Mouse (Mus musculus) limb, embryonic 10.5 days (tissue): ENCODE results near the gene Themis. TPM values are rescaled to one million over a fixed set of nuclear protein-coding genes. Genes with fewer than 3 reads are reported as not detected.

Source experiments
- DNase-seq: peaks from one replicate; pipeline ENCODE4 v3.0.0-alpha.2; 2017; ENCODE audit warnings: low spot score
- H3K27ac ChIP-seq: fragments of 300-500 bp; sonication (generic); 2 replicates; pipeline ENCODE4 v1.5.1; 2016; ENCODE audit warnings: mild to moderate bottlenecking
- H3K27me3 ChIP-seq: fragments of 300-500 bp; sonication (generic); 2 replicates; pipeline ENCODE4 v1.6.1; 2016; ENCODE audit warnings: low read depth, mild to moderate bottlenecking; ENCODE audit not compliant: poor library complexity, severe bottlenecking
- H3K36me3 ChIP-seq: fragments of 300-500 bp; sonication (generic); 2 replicates; pipeline ENCODE4 v1.6.1; 2016; ENCODE audit warnings: mild to moderate bottlenecking, moderate library complexity
- H3K4me1 ChIP-seq: fragments of 300-500 bp; sonication (generic); 2 replicates; pipeline ENCODE4 v1.6.1; 2016
- H3K4me3 ChIP-seq: fragments of 300-500 bp; sonication (generic); 2 replicates; pipeline ENCODE4 v1.5.1; 2016; ENCODE audit warnings: mild to moderate bottlenecking, moderate library complexity
- H3K9me3 ChIP-seq: fragments of 300-500 bp; sonication (generic); replicated peaks from 2 replicates; pipeline ENCODE4 v1.6.1; 2016; ENCODE audit warnings: mild to moderate bottlenecking
- WGBS: fragments of 180-500 bp; shearing (Covaris S2); methylation state at CpG from one replicate; pipeline ENCODE4 v1.1.7; 2016; 5-methylcytosine and 5-hydroxymethylcytosine counted together
- polyA plus RNA-seq: library from polyadenylated mRNA; unstranded; fragments of >200 nt; fragmentation: Nextera tagmentation; extraction: Ambion mirVana; gene quantifications from 2 replicates; pipeline ENCODE4 v1.2.1, GENCODE M21; 2016

Gene Themis
- polyA plus RNA-seq, 1 experiment from 2014 or later: not detected

DNA sequence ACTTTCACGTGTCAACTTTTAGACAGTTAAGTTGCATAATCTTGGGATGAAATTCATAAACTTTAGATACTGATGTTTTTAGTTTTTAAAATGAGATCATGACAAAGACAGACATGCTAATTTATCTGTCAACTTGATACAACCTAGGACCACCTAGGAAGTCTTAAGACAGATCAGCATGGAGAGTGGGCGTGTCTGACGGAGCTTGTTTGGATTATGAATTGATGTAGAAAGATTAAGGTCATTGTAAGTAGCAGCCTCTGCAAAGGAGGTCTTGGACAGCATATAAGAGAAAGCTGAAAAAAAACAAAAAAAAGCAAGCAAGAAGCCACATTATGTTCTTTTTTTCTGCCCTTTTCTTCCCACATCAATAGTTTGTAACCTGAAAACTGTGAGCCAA lies 154.2 kb downstream of the Themis start:
- Histone ChIP-seq H3K27me3 (no peaks in the 10 kb centered on the region), H3K9me3 (no peaks in the 10 kb centered on the region), H3K36me3 (no peaks in the 10 kb centered on the region), H3K4me1 (no peaks in the 10 kb centered on the region), H3K27ac (no peak overlapping the region), H3K4me3 (no peak overlapping the region)
- no peak for DNase-seq
- WGBS: 92% methylated on average over 3 of the region's 3 CpGs

DNA sequence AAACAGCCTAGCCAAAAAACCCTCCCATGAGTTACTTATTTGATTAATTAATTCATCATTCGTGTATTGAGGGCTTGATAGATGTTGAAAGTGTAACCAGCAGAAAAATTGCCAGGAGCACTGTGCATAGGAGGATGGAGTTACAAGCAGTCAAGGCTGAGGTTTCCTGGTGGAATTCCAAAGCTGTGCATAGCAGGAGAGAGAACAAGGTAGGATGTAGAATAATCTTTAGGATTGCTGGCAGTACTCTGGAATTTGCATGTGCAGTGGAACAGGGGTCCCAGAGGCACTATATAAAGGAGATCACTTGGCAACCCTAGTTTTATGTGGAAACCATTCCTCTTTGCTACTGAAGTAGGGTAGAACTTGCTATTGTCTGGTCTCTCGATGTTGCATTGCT lies 174.4 kb downstream of the Themis start:
- Histone ChIP-seq H3K27me3 (no peaks in the 10 kb centered on the region), H3K36me3 (no peaks in the 10 kb centered on the region), H3K27ac (no peak overlapping the region), H3K4me3 (no peak overlapping the region), H3K9me3 (no peaks in the 10 kb centered on the region), H3K4me1 (no peaks in the 10 kb centered on the region)
- WGBS: 78% methylated on average over 2 of the region's 2 CpGs
- no peak for DNase-seq

DNA sequence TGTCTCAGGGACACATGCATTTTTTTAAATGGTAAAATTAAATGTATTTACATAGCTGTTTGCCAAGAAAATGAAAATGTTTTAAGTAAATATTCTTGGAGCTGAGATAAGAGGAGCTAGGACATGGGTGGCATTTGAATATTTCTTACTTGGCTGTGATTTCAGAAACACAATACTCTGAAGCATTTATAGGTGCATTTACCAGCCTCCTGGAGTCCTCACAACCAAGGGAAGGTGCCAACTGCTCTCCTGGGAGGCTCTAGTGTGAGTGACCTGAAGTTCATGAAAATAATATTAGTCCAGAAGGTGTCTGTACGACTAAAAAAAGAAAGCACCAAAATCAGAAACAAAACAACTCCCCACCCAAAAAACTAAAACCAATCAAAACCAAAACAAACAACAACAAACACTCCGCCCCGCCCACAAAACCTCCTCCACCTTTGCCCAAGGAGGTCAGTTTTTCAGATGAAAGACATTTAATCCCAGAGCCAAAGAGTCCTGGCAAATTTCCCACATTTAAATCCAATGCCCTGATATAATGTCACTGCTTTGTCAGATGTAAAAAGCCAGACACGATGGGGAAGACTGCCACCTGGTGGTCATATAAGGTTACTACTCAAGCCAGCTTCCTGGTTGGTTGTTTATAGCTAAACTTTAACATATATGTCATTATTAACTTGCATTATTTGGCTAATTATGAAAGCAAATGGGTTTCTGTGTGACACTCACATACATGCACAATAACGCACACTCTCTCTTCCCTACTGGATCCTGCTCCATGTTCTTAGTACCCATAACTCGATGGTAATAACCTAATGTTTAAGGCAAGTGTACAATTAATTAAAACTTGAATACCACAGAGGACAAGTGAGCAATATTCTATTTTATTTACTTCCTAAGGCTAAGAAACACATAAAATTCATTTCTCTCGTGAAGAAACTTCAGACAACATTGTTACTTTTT lies 175.9 kb downstream of the Themis start:
- Histone ChIP-seq H3K27me3 (no peaks in the 10 kb centered on the region), H3K36me3 (no peaks in the 10 kb centered on the region), H3K4me1 (no peaks in the 10 kb centered on the region), H3K9me3 (no peaks in the 10 kb centered on the region), H3K4me3 (no peak overlapping the region), H3K27ac (no peak overlapping the region)
- DNase-seq: peak; percentile 72
- 31% methylated on average over 7 of the region's 7 CpGs for WGBS

DNA sequence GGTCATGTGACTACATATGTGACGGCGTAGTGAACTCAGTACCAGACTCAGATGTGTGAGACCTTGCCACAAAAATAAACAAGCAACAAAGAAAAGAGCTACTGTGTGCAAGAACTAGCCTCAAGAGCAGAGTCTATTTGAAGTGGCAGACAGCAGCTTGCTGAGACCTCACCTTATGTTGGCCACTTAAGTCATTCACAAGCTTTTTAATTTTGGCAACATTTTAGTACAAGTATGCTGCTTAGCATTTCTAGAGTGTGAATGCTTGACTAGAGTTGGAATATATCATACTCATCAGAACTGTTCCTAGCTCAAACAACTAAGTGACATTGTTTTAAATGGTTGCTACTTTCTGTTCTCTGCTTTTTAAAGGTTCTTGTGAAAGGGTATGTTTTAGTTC lies 188.0 kb downstream of the Themis start:
- Histone ChIP-seq H3K4me3 (no peak overlapping the region), H3K4me1 (no peaks in the 10 kb centered on the region), H3K9me3 (no peaks in the 10 kb centered on the region), H3K27ac (no peak overlapping the region), H3K36me3 (no peaks in the 10 kb centered on the region), H3K27me3 (no peaks in the 10 kb centered on the region)
- 94% methylated on average over 2 of the region's 2 CpGs for WGBS
- no peak for DNase-seq

DNA sequence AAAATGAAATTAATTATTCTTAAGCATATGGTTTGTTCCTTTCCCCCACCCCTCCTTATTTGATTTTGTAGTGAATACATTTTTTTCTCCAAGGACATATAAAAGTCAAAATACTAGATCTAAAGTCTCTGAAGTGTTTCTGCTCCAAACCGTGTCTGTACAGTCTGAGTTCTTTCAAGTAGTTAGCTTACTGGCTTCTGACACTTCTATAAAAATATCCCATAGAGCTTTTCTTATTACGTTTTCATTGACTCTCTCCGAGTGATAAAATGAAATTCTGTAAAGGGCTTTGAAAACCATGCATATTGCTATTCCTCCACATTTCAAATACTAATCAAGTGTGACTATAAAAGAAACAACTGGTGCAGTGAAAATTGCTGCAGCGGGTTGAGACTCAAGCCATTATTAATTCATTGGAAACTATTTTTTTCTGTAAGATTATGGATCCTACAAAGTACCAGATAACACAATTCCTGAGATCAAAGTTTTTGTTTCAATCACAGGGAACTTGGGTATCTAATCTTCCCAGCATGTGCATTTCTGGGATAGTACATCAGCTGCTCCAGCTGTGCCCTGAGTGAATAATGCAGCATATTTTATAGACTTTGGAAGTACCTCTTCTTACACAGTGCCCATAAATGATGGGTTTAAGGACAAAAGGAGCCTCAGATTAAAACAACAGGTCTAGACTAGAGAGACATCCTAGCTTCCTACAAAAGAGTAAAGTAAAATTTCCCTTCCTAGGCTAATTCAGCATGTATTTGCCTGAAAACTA lies 202.6 kb downstream of the Themis start:
- Histone ChIP-seq H3K27me3 (no peaks in the 10 kb centered on the region), H3K36me3 (no peaks in the 10 kb centered on the region), H3K4me3 (no peak overlapping the region), H3K9me3 (no peaks in the 10 kb centered on the region), H3K27ac (no peak overlapping the region), H3K4me1 (no peaks in the 10 kb centered on the region)
- no peak for DNase-seq
- WGBS: 89% methylated on average over 4 of the region's 4 CpGs

DNA sequence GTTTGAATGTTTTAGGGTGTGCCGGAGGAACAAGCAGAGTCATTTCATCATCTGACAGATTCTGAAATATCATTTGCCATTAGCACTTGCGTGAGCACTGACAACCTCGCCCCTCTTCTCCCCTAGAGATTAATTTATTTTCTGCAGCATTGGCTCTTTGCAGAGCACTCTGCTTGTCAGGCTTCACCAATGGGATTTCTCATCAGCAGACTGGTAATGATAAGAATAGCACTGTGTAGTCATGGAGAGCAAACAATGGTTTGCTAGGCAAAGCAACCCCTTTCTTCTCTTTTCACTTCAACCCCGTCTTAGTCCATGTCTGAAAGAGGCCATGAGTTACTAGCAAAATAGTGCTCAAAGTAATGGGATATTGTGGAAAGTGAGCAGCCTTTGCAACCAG lies 206.4 kb downstream of the Themis start:
- Histone ChIP-seq H3K27ac (no peak overlapping the region), H3K9me3 (no peaks in the 10 kb centered on the region), H3K4me1 (no peaks in the 10 kb centered on the region), H3K36me3 (no peaks in the 10 kb centered on the region), H3K4me3 (no peak overlapping the region), H3K27me3 (no peaks in the 10 kb centered on the region)
- no peak for DNase-seq
- 86% methylated on average over 4 of the region's 4 CpGs for WGBS

DNA sequence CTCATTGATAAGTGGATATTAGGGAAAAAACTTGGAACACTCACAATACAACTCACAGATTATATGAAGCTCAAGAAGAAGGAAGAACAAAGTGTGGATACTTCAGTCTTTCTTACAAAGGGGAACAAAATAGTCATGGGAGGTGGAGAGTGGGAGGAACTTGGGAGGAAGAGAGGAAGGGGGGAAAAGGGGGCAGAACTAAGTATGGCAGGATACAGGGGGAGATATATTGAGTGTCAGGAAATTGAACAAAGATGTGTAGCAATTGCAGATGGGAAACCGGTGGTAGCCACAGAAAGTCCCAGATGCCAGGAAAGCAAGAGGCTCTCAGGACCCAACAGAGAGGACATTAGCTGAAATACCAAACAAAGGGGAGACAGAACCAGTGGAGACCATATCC lies 219.5 kb downstream of the Themis start:
- no peaks in the 10 kb centered on the region for H3K4me1 ChIP-seq

DNA sequence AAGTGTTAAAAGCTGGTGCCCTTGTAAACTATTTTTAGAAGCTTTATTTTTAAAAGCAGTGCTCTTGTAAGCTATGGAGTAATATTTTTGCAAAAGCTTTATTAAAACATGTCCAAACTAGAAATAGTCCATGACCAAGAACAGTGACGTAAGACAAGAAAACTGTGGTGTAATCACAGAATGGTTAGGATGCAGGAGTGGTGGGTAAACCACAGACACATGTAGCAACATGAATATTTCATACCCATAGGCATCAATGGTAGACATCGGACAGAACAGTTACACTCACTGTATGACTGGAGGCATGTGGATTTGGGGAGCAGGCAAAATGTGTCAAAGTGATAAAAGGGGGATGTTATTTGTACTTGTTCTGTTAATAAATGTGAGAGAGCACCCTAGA lies 222.7 kb downstream of the Themis start:
- Histone ChIP-seq H3K9me3 (no peaks in the 10 kb centered on the region), H3K27ac (no peak overlapping the region), H3K4me1 (no peaks in the 10 kb centered on the region), H3K36me3 (no peaks in the 10 kb centered on the region), H3K4me3 (no peak overlapping the region), H3K27me3 (no peaks in the 10 kb centered on the region)
- WGBS: 90% methylated on average over 2 of the region's 2 CpGs
- DNase-seq: no peak

More for the DNA sequence above, 219.5 kb downstream of the Themis start:
- Histone ChIP-seq H3K4me3 (no peak overlapping the region), H3K9me3 (no peaks in the 10 kb centered on the region), H3K27ac (no peak overlapping the region), H3K36me3 (no peaks in the 10 kb centered on the region), H3K27me3 (no peaks in the 10 kb centered on the region)
- DNase-seq: no peak
- 33% methylated on average over 1 of the region's 1 CpGs for WGBS

DNA sequence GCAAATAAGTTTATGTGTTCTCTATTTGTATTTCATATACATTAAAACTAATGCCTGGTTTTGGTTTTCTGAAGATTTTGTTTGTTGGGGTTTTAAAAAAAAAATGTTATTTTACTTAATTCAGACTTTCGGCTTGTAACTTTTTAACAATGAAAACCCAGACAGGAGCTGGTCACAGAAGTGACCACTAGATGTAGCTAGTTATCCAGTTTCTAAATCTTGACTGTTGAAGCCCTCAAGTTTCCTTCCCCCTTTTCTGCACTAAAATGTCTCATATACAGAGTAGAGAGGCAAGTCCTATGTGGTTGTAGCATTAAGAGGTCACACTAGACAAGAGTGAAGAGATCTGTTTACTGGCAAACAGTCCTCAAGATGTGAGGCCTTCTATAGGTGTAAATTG lies 230.2 kb downstream of the Themis start:
- 76% methylated on average over 1 of the region's 1 CpGs for WGBS
- no peak overlapping the region for H3K27ac ChIP-seq
- DNase-seq: no peak
- H3K4me1 ChIP-seq: no peaks in the 10 kb centered on the region
- H3K9me3 ChIP-seq: no peaks in the 10 kb centered on the region
- H3K36me3 ChIP-seq: no peaks in the 10 kb centered on the region
- no peaks in the 10 kb centered on the region for H3K27me3 ChIP-seq
- H3K4me3 ChIP-seq: no peak overlapping the region
